Mouse (Mus musculus): ENCODE results near the gene Dab2ip. TPM values are rescaled to one million over a fixed set of nuclear protein-coding genes. Genes with fewer than 3 reads are reported as not detected.
A peak's percentile ranks its signal among the peaks of the same experiment; 100 is the strongest.

Dab2ip gene
- total and polyA plus RNA-seq, 2 experiments from 2014 or later = 23.9 to 57.7 TPM

- Histone ChIP-seq H3K4me1 (ENCODE audit: control insufficient read depth, insufficient read depth) (peaks cover 52% of the 10 kb centered on the region), H3K4me2 (ENCODE audit: low read depth, low read length) (no peak overlapping the region), H3K36me3 (replicated peaks; ENCODE audit: control insufficient read depth, insufficient read depth, low read length) (no peaks in the 10 kb centered on the region), H3K4me3 (ENCODE audit: low read depth, low read length) (no peak overlapping the region), H3K9me3 (replicated peaks; ENCODE audit: control insufficient read depth, low read length) (no peaks in the 10 kb centered on the region), H3K9ac (replicated peaks; ENCODE audit: low read depth, low read length) (no peak overlapping the region), H3K27me3 (ENCODE audit: control insufficient read depth, insufficient read depth, low read length) (no peaks in the 10 kb centered on the region), H3K27ac (ENCODE audit: low read depth) (peak overlapping the region; percentile 67)
- DNase-seq (ENCODE audit: low spot score) (peak; percentile 51), ATAC-seq (ENCODE audit: insufficient read depth, low read depth) (peak; percentile 22)
- 0 out of 2 replicates have a peak, but pooled peaks have one; percentile 29 for TF ChIP-seq EP300 (IDR thresholded peaks at IDR 0.05; ENCODE audit: low read depth)
- TF ChIP-seq CTCF (IDR thresholded peaks at IDR 0.05; ENCODE audit: low read depth) = no peak
- WGBS = 69% methylated on average over 6 of the region's 6 CpGs
Observed at GRCm38 (mm10) chr2:35616891-35617658, 59.0 kb downstream of the Dab2ip start.

- DNase-seq (ENCODE audit: low spot score) (no peak), ATAC-seq (ENCODE audit: insufficient read depth, low read depth) (no peak)
- WGBS = 62% methylated on average over 7 of the region's 7 CpGs
- Histone ChIP-seq H3K4me3 (ENCODE audit: low read depth, low read length) (no peak overlapping the region), H3K4me1 (ENCODE audit: control insufficient read depth, insufficient read depth) (peaks cover 49% of the 10 kb centered on the region), H3K36me3 (replicated peaks; ENCODE audit: control insufficient read depth, insufficient read depth, low read length) (no peaks in the 10 kb centered on the region), H3K27ac (ENCODE audit: low read depth) (no peak overlapping the region), H3K9me3 (replicated peaks; ENCODE audit: control insufficient read depth, low read length) (no peaks in the 10 kb centered on the region), H3K4me2 (ENCODE audit: low read depth, low read length) (no peak overlapping the region), H3K9ac (replicated peaks; ENCODE audit: low read depth, low read length) (no peak overlapping the region), H3K27me3 (ENCODE audit: control insufficient read depth, insufficient read depth, low read length) (no peaks in the 10 kb centered on the region)
- TF ChIP-seq CTCF (IDR thresholded peaks at IDR 0.05; ENCODE audit: low read depth) = no peak
Observed at GRCm38 (mm10) chr2:35618981-35619380, 60.9 kb downstream of the Dab2ip start.

GRCm38 (mm10) chr2:35619532-35619931, 61.5 kb downstream of the Dab2ip start:
- ATAC-seq (ENCODE audit: insufficient read depth, low read depth) = no peak
- no peaks in the 10 kb centered on the region for H3K36me3 ChIP-seq (replicated peaks; ENCODE audit: control insufficient read depth, insufficient read depth, low read length)
- no peaks in the 10 kb centered on the region for H3K9me3 ChIP-seq (replicated peaks; ENCODE audit: control insufficient read depth, low read length)
- no peak overlapping the region for H3K4me2 ChIP-seq (ENCODE audit: low read depth, low read length)
- no peak for DNase-seq (ENCODE audit: low spot score)
- H3K27ac ChIP-seq (ENCODE audit: low read depth) = 0 out of 2 replicates have a peak overlapping the region, but pooled peaks have one; percentile 28
- no peak for TF ChIP-seq EP300 (IDR thresholded peaks at IDR 0.05; ENCODE audit: low read depth)
- no peak for TF ChIP-seq CTCF (IDR thresholded peaks at IDR 0.05; ENCODE audit: low read depth)
- no peak overlapping the region for H3K9ac ChIP-seq (replicated peaks; ENCODE audit: low read depth, low read length)
- peaks cover 54% of the 10 kb centered on the region for H3K4me1 ChIP-seq (ENCODE audit: control insufficient read depth, insufficient read depth)
- 24% methylated on average over 2 of the region's 2 CpGs for WGBS
- no peak overlapping the region for H3K4me3 ChIP-seq (ENCODE audit: low read depth, low read length)
- H3K27me3 ChIP-seq (ENCODE audit: control insufficient read depth, insufficient read depth, low read length) = no peaks in the 10 kb centered on the region

GRCm38 (mm10) chr2:35620364-35621224, 62.5 kb downstream of the Dab2ip start:
- H3K27ac ChIP-seq (ENCODE audit: low read depth) = no peak overlapping the region
- peak overlapping the region; percentile 38 for H3K4me2 ChIP-seq (ENCODE audit: low read depth, low read length)
- ATAC-seq (ENCODE audit: insufficient read depth, low read depth) (no peak), DNase-seq (ENCODE audit: low spot score) (no peak)
- H3K9ac ChIP-seq (replicated peaks; ENCODE audit: low read depth, low read length) = no peak overlapping the region
- H3K36me3 ChIP-seq (replicated peaks; ENCODE audit: control insufficient read depth, insufficient read depth, low read length) = no peaks in the 10 kb centered on the region
- H3K9me3 ChIP-seq (replicated peaks; ENCODE audit: control insufficient read depth, low read length) = no peaks in the 10 kb centered on the region
- peak overlapping the region; percentile 8; the same call in 1 of the 2 replicates for H3K4me3 ChIP-seq (ENCODE audit: low read depth, low read length)
- no peak for TF ChIP-seq CTCF (IDR thresholded peaks at IDR 0.05; ENCODE audit: low read depth)
- no peak for TF ChIP-seq EP300 (IDR thresholded peaks at IDR 0.05; ENCODE audit: low read depth)
- WGBS = 27% methylated on average over 7 of the region's 7 CpGs
- H3K4me1 ChIP-seq (ENCODE audit: control insufficient read depth, insufficient read depth) = peaks cover 53% of the 10 kb centered on the region
- H3K27me3 ChIP-seq (ENCODE audit: control insufficient read depth, insufficient read depth, low read length) = no peaks in the 10 kb centered on the region

GRCm38 (mm10) chr2:35621225-35621519, 63.1 kb downstream of the Dab2ip start:
- TF ChIP-seq EP300 (IDR thresholded peaks at IDR 0.05; ENCODE audit: low read depth) (no peak), CTCF (IDR thresholded peaks at IDR 0.05; ENCODE audit: low read depth) (no peak)
- no peaks in the 10 kb centered on the region for H3K36me3 ChIP-seq (replicated peaks; ENCODE audit: control insufficient read depth, insufficient read depth, low read length)
- no peaks in the 10 kb centered on the region for H3K9me3 ChIP-seq (replicated peaks; ENCODE audit: control insufficient read depth, low read length)
- H3K4me1 ChIP-seq (ENCODE audit: control insufficient read depth, insufficient read depth) = peaks cover 56% of the 10 kb centered on the region
- WGBS = 77% methylated on average over 2 of the region's 2 CpGs
- H3K27me3 ChIP-seq (ENCODE audit: control insufficient read depth, insufficient read depth, low read length) = no peaks in the 10 kb centered on the region
- ATAC-seq (ENCODE audit: insufficient read depth, low read depth) (no peak), DNase-seq (ENCODE audit: low spot score) (no peak)
- no peak overlapping the region for H3K4me3 ChIP-seq (ENCODE audit: low read depth, low read length)
- H3K9ac ChIP-seq (replicated peaks; ENCODE audit: low read depth, low read length) = no peak overlapping the region
- H3K4me2 ChIP-seq (ENCODE audit: low read depth, low read length) = peak overlapping the region; percentile 96; the same call in 1 of the 2 replicates
- no peak overlapping the region for H3K27ac ChIP-seq (ENCODE audit: low read depth)
